Comparison of ENCODE assay signal across 23 mouse cellular contexts in the genomic region with DNA sequence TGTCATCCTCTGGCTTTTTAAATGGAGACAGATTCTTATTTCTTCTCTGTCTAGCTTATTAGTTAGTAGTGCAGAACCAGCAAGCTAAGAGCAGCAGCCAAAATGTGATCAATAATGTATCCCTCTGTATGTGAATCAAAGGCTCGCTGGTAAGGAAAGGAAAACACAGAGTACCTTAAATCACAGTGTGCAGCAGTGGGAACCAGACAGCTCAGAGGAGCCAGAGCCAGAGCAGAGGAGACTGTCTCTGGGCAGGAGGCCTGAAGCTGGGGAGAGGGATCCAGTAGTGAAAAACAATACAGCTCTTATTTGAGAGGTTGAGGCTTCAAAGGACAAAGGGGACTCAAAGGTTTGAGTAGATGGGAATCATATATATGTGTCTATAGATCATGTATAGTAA.
DNase-seq lines count a peak whose midpoint lies in the region; ATAC-seq lines count a peak whose summit lies in the region.
"Had no signal": no experiment of that assay in that cellular context is flagged by ENCODE, and none has a peak within 500 bp of the region (broad histone marks: within the 10 kb centered on the region; RNA-seq: fewer than 3 reads in every experiment).

No protein-coding gene starts in this region.

- no peak overlapping the region for H3K9ac ChIP-seq in midbrain, embryonic 11.5 days (ENCODE audit: low read length)
- H3K9ac ChIP-seq in midbrain, embryonic 13.5 days (replicated peaks): no peak overlapping the region
- no peak overlapping the region for H3K9ac ChIP-seq in midbrain, embryonic 16.5 days (ENCODE audit: low read depth, low read length)
- H3K9ac ChIP-seq in midbrain, embryonic 15.5 days: no peak overlapping the region
- H3K9ac ChIP-seq: embryonic facial prominence, embryonic 13.5 days; embryonic facial prominence, embryonic 15.5 days; forebrain, embryonic 12.5 days had no signal

- H3K36me3 ChIP-seq in midbrain, embryonic 11.5 days (ENCODE audit: control insufficient read depth, insufficient read depth, low read length): no peaks in the 10 kb centered on the region
- no peaks in the 10 kb centered on the region for H3K36me3 ChIP-seq in midbrain, embryonic 13.5 days
- no peaks in the 10 kb centered on the region for H3K36me3 ChIP-seq in midbrain, embryonic 16.5 days (ENCODE audit: control insufficient read depth, insufficient read depth, low read length)
- H3K36me3 ChIP-seq in midbrain, embryonic 15.5 days (replicated peaks): no peaks in the 10 kb centered on the region
- H3K36me3 ChIP-seq: embryonic facial prominence, embryonic 13.5 days; embryonic facial prominence, embryonic 15.5 days; forebrain, embryonic 10.5 days; forebrain, embryonic 12.5 days had no signal

- WGBS in midbrain, embryonic 11.5 days: 86% methylated on average over 1 of the region's 1 CpGs
- 68% methylated on average over 1 of the region's 1 CpGs for WGBS in midbrain, embryonic 13.5 days
- WGBS in midbrain, embryonic 16.5 days: 68% methylated on average over 1 of the region's 1 CpGs
- WGBS in midbrain, embryonic 15.5 days: 65% methylated on average over 1 of the region's 1 CpGs

- no peak overlapping the region for H3K27ac ChIP-seq in midbrain, embryonic 11.5 days (ENCODE audit: low read depth, low read length)
- no peak overlapping the region for H3K27ac ChIP-seq in midbrain, embryonic 13.5 days
- no peak overlapping the region for H3K27ac ChIP-seq in midbrain, embryonic 16.5 days (ENCODE audit: low read length)
- no peak overlapping the region for H3K27ac ChIP-seq in midbrain, embryonic 15.5 days
- H3K27ac ChIP-seq: embryonic facial prominence, embryonic 13.5 days; embryonic facial prominence, embryonic 15.5 days; forebrain, embryonic 10.5 days; forebrain, embryonic 12.5 days had no signal

- H3K4me3 ChIP-seq in midbrain, embryonic 11.5 days (ENCODE audit: low read depth, low read length): no peak overlapping the region
- no peak overlapping the region for H3K4me3 ChIP-seq in midbrain, embryonic 13.5 days (replicated peaks)
- H3K4me3 ChIP-seq in midbrain, embryonic 16.5 days (ENCODE audit: low read depth, low read length): no peak overlapping the region
- H3K4me3 ChIP-seq in midbrain, embryonic 15.5 days: no peak overlapping the region
- H3K4me3 ChIP-seq: embryonic facial prominence, embryonic 13.5 days; embryonic facial prominence, embryonic 15.5 days; erythroblast, embryonic 14.5 days; forebrain, embryonic 10.5 days; forebrain, embryonic 12.5 days had no signal

- no peaks in the 10 kb centered on the region for H3K9me3 ChIP-seq in midbrain, embryonic 11.5 days (ENCODE audit: control insufficient read depth, low read length)
- H3K9me3 ChIP-seq in midbrain, embryonic 13.5 days: no peaks in the 10 kb centered on the region
- H3K9me3 ChIP-seq in midbrain, embryonic 16.5 days (replicated peaks; ENCODE audit: control insufficient read depth, low read length, poor library complexity, severe bottlenecking): no peaks in the 10 kb centered on the region
- no peaks in the 10 kb centered on the region for H3K9me3 ChIP-seq in midbrain, embryonic 15.5 days
- H3K9me3 ChIP-seq: embryonic facial prominence, embryonic 13.5 days; embryonic facial prominence, embryonic 15.5 days; forebrain, embryonic 10.5 days; forebrain, embryonic 12.5 days had no signal

- no peak for ATAC-seq in midbrain, embryonic 11.5 days (ENCODE audit: low FRiP score)
- ATAC-seq in midbrain, embryonic 13.5 days: no peak
- 0 out of 2 replicates have a peak, but pooled peaks have one; percentile 39 for ATAC-seq in midbrain, embryonic 16.5 days
- no peak for ATAC-seq in midbrain, embryonic 15.5 days (replicated peaks)
- ATAC-seq: forebrain, embryonic 14.5 days; forebrain, embryonic 16.5 days had no signal

- H3K4me1 ChIP-seq in midbrain, embryonic 11.5 days (ENCODE audit: control insufficient read depth, insufficient read depth, low read length): no peaks in the 10 kb centered on the region
- H3K4me1 ChIP-seq in midbrain, embryonic 13.5 days (replicated peaks): no peaks in the 10 kb centered on the region
- H3K4me1 ChIP-seq in midbrain, embryonic 16.5 days (ENCODE audit: control insufficient read depth, insufficient read depth, low read length): no peaks in the 10 kb centered on the region
- H3K4me1 ChIP-seq in midbrain, embryonic 15.5 days: no peaks in the 10 kb centered on the region
- H3K4me1 ChIP-seq: embryonic facial prominence, embryonic 13.5 days; embryonic facial prominence, embryonic 15.5 days; forebrain, embryonic 10.5 days; forebrain, embryonic 12.5 days had no signal

- no peak overlapping the region for H3K4me2 ChIP-seq in midbrain, embryonic 11.5 days
- H3K4me2 ChIP-seq in midbrain, embryonic 13.5 days (replicated peaks): no peak overlapping the region
- H3K4me2 ChIP-seq in midbrain, embryonic 16.5 days (ENCODE audit: low read length): no peak overlapping the region
- no peak overlapping the region for H3K4me2 ChIP-seq in midbrain, embryonic 15.5 days
- H3K4me2 ChIP-seq: embryonic facial prominence, embryonic 13.5 days; embryonic facial prominence, embryonic 15.5 days; forebrain, embryonic 12.5 days had no signal

- H3K27me3 ChIP-seq in midbrain, embryonic 11.5 days (ENCODE audit: control insufficient read depth, insufficient read depth, low read length): no peaks in the 10 kb centered on the region
- no peaks in the 10 kb centered on the region for H3K27me3 ChIP-seq in midbrain, embryonic 13.5 days
- no peaks in the 10 kb centered on the region for H3K27me3 ChIP-seq in midbrain, embryonic 16.5 days (ENCODE audit: control insufficient read depth, insufficient read depth, low read depth, low read length)
- H3K27me3 ChIP-seq in midbrain, embryonic 15.5 days (replicated peaks): no peaks in the 10 kb centered on the region
- H3K27me3 ChIP-seq: embryonic facial prominence, embryonic 13.5 days; embryonic facial prominence, embryonic 15.5 days; forebrain, embryonic 12.5 days had no signal

- peak; percentile 41 for DNase-seq in midbrain, embryonic 11.5 days (ENCODE audit: low spot score, missing footprints)
- DNase-seq in brain, adult 2 months (ENCODE audit: low read depth, low spot score): peak; percentile 8
- peak; percentile 6 for DNase-seq in mesoderm, embryonic 11.5 days (ENCODE audit: low read depth, low spot score)
- DNase-seq in adrenal gland, postnatal 14 days: no peak
- no peak for DNase-seq in cerebellum, adult 9-10 months
- DNase-seq: adrenal gland, adult 8-10 months; adrenal gland, postnatal 25 days; cerebellum, adult 11-12 months; cerebellum, adult 2 months; cerebellum, adult 9-11 months; cerebellum, postnatal 14 days; cerebellum, postnatal 36 days; embryo, embryonic 11 days had no signal

Comparison
In these comparisons a context has a peak if more than half of its experiments do, and no peak if none do; other contexts are left out.
1. DNase-seq: peak in midbrain, embryonic 11.5 days (single experiment), brain, adult 2 months (single experiment) and mesoderm, embryonic 11.5 days (single experiment); none in adrenal gland, postnatal 14 days (single experiment) and cerebellum, adult 9-10 months (single experiment).